Mouse (Mus musculus): ENCODE data around the gene Pter. TPM values are rescaled to one million over a fixed set of nuclear protein-coding genes. Genes with fewer than 3 reads are reported as not detected.

The Pter gene
- polyA plus RNA-seq, 1 experiment from 2014 or later = 16.8 TPM

DNA sequence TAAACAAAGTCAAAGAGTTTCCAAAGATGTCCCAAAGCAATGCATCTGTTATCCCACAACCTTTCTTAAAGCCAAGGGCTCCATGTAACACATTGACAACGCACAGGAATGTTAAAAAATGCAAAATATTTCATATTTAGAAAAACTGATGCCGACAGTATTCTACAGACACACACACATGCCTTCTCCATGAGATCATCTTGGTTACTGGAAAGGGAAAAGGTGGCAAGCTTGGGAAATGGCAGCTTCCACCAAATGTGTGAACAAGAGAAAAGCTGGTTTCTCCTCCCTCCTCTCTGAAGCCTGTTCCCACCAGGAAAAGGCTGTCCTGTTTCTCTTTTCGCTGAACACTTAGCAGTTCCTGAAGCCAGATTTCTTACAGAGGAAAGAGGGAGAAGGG lies 114.9 kb downstream of the Pter start:
- no peaks in the 10 kb centered on the region for H3K27me3 ChIP-seq (ENCODE audit: insufficient read depth, low read length)
- no peak overlapping the region for H3K4me2 ChIP-seq
- no peak for TF ChIP-seq CTCF (IDR thresholded peaks at IDR 0.05; ENCODE audit: low read depth)
- no peak overlapping the region for H3K9ac ChIP-seq
- no peak overlapping the region for H3K4me3 ChIP-seq (ENCODE audit: low read depth, low read length)
- H3K27ac ChIP-seq (ENCODE audit: low read depth) = no peak overlapping the region
- H3K36me3 ChIP-seq (ENCODE audit: insufficient read depth) = no peaks in the 10 kb centered on the region
- H3K4me1 ChIP-seq (ENCODE audit: insufficient read depth) = no peaks in the 10 kb centered on the region
- 50% methylated on average over 3 of the region's 3 CpGs for WGBS
- H3K9me3 ChIP-seq (ENCODE audit: low read depth, low read length) = no peaks in the 10 kb centered on the region
- ATAC-seq (ENCODE audit: insufficient read depth) (no peak), DNase-seq (no peak)

DNA sequence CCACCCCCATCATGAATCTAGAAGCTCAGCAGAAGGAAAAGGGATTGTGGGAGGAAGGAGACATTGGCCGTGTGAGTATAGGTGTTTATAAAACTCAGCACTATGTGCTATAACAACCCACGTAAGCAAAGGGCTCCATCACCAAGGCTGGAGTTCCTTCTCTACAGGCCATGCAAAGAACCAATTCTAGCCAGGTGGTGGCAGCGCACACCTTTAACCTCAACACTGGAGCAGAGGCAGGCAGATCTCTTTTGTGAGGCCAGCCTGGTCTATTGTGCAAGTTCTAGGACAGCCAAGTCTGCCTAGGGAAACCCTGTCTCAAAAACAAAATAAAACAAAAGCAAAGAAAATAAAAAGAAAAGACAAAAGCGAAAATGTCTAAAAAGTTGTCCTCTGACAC lies 115.9 kb downstream of the Pter start:
- Histone ChIP-seq H3K9ac (no peak overlapping the region), H3K9me3 (ENCODE audit: low read depth, low read length) (no peaks in the 10 kb centered on the region), H3K36me3 (ENCODE audit: insufficient read depth) (no peaks in the 10 kb centered on the region), H3K4me2 (no peak overlapping the region), H3K27ac (ENCODE audit: low read depth) (no peak overlapping the region), H3K4me3 (ENCODE audit: low read depth, low read length) (no peak overlapping the region), H3K27me3 (ENCODE audit: insufficient read depth, low read length) (no peaks in the 10 kb centered on the region), H3K4me1 (ENCODE audit: insufficient read depth) (no peaks in the 10 kb centered on the region)
- DNase-seq (no peak), ATAC-seq (ENCODE audit: insufficient read depth) (no peak)
- no peak for TF ChIP-seq CTCF (IDR thresholded peaks at IDR 0.05; ENCODE audit: low read depth)
- WGBS = 87% methylated on average over 4 of the region's 4 CpGs

DNA sequence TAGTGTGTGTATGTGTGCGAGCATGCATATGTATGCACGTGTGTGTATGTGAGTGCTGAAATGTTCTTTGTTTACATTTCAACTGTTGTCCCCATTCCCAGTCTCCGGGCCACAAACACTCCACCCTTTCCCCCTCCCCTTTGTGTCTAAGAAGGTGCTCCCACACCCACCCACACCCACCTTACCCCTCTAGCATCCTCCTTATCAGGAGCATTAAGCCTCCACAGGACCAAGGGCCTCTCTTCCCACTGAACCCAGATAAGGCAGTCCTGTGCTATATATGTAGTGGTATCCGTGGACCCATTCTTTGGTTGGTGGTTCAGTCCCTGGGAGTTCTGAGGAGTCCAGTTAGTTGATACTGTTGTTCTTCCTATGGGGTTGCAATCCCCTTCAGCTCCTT lies 120.7 kb downstream of the Pter start:
- H3K4me3 ChIP-seq (ENCODE audit: low read depth, low read length) = no peak overlapping the region
- no peak overlapping the region for H3K27ac ChIP-seq (ENCODE audit: low read depth)
- 77% methylated on average over 4 of the region's 4 CpGs for WGBS
- DNase-seq (no peak), ATAC-seq (ENCODE audit: insufficient read depth) (no peak)
- H3K4me2 ChIP-seq = no peak overlapping the region
- H3K9me3 ChIP-seq (ENCODE audit: low read depth, low read length) = no peaks in the 10 kb centered on the region
- H3K9ac ChIP-seq = no peak overlapping the region
- H3K36me3 ChIP-seq (ENCODE audit: insufficient read depth) = no peaks in the 10 kb centered on the region
- no peaks in the 10 kb centered on the region for H3K27me3 ChIP-seq (ENCODE audit: insufficient read depth, low read length)
- no peaks in the 10 kb centered on the region for H3K4me1 ChIP-seq (ENCODE audit: insufficient read depth)
- TF ChIP-seq CTCF (IDR thresholded peaks at IDR 0.05; ENCODE audit: low read depth) = no peak

- H3K9me3 ChIP-seq (ENCODE audit: low read depth, low read length) = no peaks in the 10 kb centered on the region
- TF ChIP-seq CTCF (IDR thresholded peaks at IDR 0.05; ENCODE audit: low read depth) = no peak
- no peaks in the 10 kb centered on the region for H3K27me3 ChIP-seq (ENCODE audit: insufficient read depth, low read length)
- ATAC-seq (ENCODE audit: insufficient read depth) = no peak
- H3K9ac ChIP-seq = no peak overlapping the region
- no peaks in the 10 kb centered on the region for H3K36me3 ChIP-seq (ENCODE audit: insufficient read depth)
- DNase-seq = no peak
- no peaks in the 10 kb centered on the region for H3K4me1 ChIP-seq (ENCODE audit: insufficient read depth)
- 76% methylated on average over 6 of the region's 6 CpGs for WGBS
- no peak overlapping the region for H3K4me2 ChIP-seq
- H3K27ac ChIP-seq (ENCODE audit: low read depth) = no peak overlapping the region
- H3K4me3 ChIP-seq (ENCODE audit: low read depth, low read length) = no peak overlapping the region
These were observed 124.8 kb downstream of the Pter start for GRCm38 (mm10) chr2:13048649-13049048.

Other genes with a start within 250 kb of the Pter start
- not detected in 2 replicates for gene C1ql3, start 87.8 kb downstream of the Pter start, polyA plus RNA-seq (2014; fragmentation: Nextera tagmentation; extraction: Ambion mirVana)